Mouse (Mus musculus): ENCODE measurements around the gene Insl6.

- no peak for TF ChIP-seq CTCF (IDR thresholded peaks at IDR 0.05; ENCODE audit: control insufficient read depth, insufficient read depth, insufficient replicate concordance, low read depth, low read length)
- no peak for TF ChIP-seq POLR2A (IDR thresholded peaks at IDR 0.05; ENCODE audit: control insufficient read depth, low read depth, low read length)
Measured at GRCm38 (mm10) chr19:29300919-29301318, 24.2 kb downstream of the Insl6 start.

All from testis, adult 2 months (tissue).